Mouse (Mus musculus): ENCODE measurements around the gene Ctnnbl1.

The Ctnnbl1 gene

GRCm38 (mm10) chr2:157881939-157882338, 144.7 kb downstream of the Ctnnbl1 start:
- no peak for DNase-seq

GRCm38 (mm10) chr2:157887275-157888025, 150.2 kb downstream of the Ctnnbl1 start:
- no peak for DNase-seq

- DNase-seq: no peak
These were observed 154.0 kb downstream of the Ctnnbl1 start for GRCm38 (mm10) chr2:157891166-157891565.

- DNase-seq: no peak
These were observed 159.9 kb downstream of the Ctnnbl1 start for GRCm38 (mm10) chr2:157897131-157897530.

GRCm38 (mm10) chr2:157913204-157913636, 176.0 kb downstream of the Ctnnbl1 start:
- no peak for DNase-seq

GRCm38 (mm10) chr2:157913705-157914104, 176.5 kb downstream of the Ctnnbl1 start:
- DNase-seq: peak; percentile 60

GRCm38 (mm10) chr2:157914105-157914764, 177.0 kb downstream of the Ctnnbl1 start, which contains the start of gene Vstm2l:
Gene Vstm2l (plus strand): TSS chr2:157914653.
- peak; percentile 35 for DNase-seq

- no peak for DNase-seq
These were observed 177.8 kb downstream of the Ctnnbl1 start for GRCm38 (mm10) chr2:157914889-157915517.

- no peak for DNase-seq
These were observed 181.3 kb downstream of the Ctnnbl1 start for GRCm38 (mm10) chr2:157918529-157918928.

- peak; percentile 24 for DNase-seq
These were observed 184.3 kb downstream of the Ctnnbl1 start for GRCm38 (mm10) chr2:157921551-157921950.

- DNase-seq: no peak
These were observed 186.2 kb downstream of the Ctnnbl1 start for GRCm38 (mm10) chr2:157923406-157923805.

- DNase-seq: no peak
These were observed 187.3 kb downstream of the Ctnnbl1 start for GRCm38 (mm10) chr2:157924504-157924903.

GRCm38 (mm10) chr2:157926502-157926901, 189.3 kb downstream of the Ctnnbl1 start:
- no peak for DNase-seq

GRCm38 (mm10) chr2:157926927-157927326, 189.7 kb downstream of the Ctnnbl1 start:
- no peak for DNase-seq

- DNase-seq: no peak
These were observed 190.2 kb downstream of the Ctnnbl1 start for GRCm38 (mm10) chr2:157927397-157927796.

- no peak for DNase-seq
These were observed 190.6 kb downstream of the Ctnnbl1 start for GRCm38 (mm10) chr2:157927815-157928214.

- DNase-seq: no peak
These were observed 195.5 kb downstream of the Ctnnbl1 start for GRCm38 (mm10) chr2:157932655-157933054.

- DNase-seq: no peak
These were observed 198.4 kb downstream of the Ctnnbl1 start for GRCm38 (mm10) chr2:157935444-157936171.

GRCm38 (mm10) chr2:157936676-157937075, 199.5 kb downstream of the Ctnnbl1 start:
- DNase-seq: no peak

GRCm38 (mm10) chr2:157940586-157941185, 203.5 kb downstream of the Ctnnbl1 start:
- no peak for DNase-seq

Data from cerebellum, adult 9-10 months (tissue).